Mouse (Mus musculus): ENCODE measurements around the gene Slc39a11. TPM values are rescaled to one million over a fixed set of nuclear protein-coding genes. Genes with fewer than 3 reads are reported as not detected.

Gene Slc39a11
- polyA plus RNA-seq, 1 experiment from 2014 or later = 11.9 TPM

GRCm38 (mm10) chr11:113355932-113356331 lies 293.9 kb downstream of the Slc39a11 start:
- no peak overlapping the region for H3K4me2 ChIP-seq (ENCODE audit: low read depth, low read length)
- no peaks in the 10 kb centered on the region for H3K9me3 ChIP-seq (replicated peaks; ENCODE audit: control insufficient read depth, low read length)
- H3K36me3 ChIP-seq (ENCODE audit: control insufficient read depth, insufficient read depth) = no peaks in the 10 kb centered on the region
- no peaks in the 10 kb centered on the region for H3K27me3 ChIP-seq (ENCODE audit: control insufficient read depth, insufficient read depth, low read length)
- no peak overlapping the region for H3K9ac ChIP-seq (ENCODE audit: low read length)
- ATAC-seq (replicated peaks; ENCODE audit: extremely low read depth, insufficient read depth, low FRiP score) = no peak
- whole genome bisulfite sequencing = 76% methylated on average over 5 of the region's 5 CpGs
- H3K4me1 ChIP-seq (ENCODE audit: control insufficient read depth, insufficient read depth, low read length) = no peaks in the 10 kb centered on the region
- no peak overlapping the region for H3K27ac ChIP-seq (ENCODE audit: low read length)
- no peak overlapping the region for H3K4me3 ChIP-seq (ENCODE audit: low read length)

- H3K9ac ChIP-seq (ENCODE audit: low read length) = no peak overlapping the region
- H3K4me3 ChIP-seq (ENCODE audit: low read length) = no peak overlapping the region
- no peaks in the 10 kb centered on the region for H3K4me1 ChIP-seq (ENCODE audit: control insufficient read depth, insufficient read depth, low read length)
- no peak; the same call in 1 of the 2 replicates for ATAC-seq (replicated peaks; ENCODE audit: extremely low read depth, insufficient read depth, low FRiP score)
- H3K27me3 ChIP-seq (ENCODE audit: control insufficient read depth, insufficient read depth, low read length) = no peaks in the 10 kb centered on the region
- 41% methylated on average over 11 of the region's 12 CpGs for WGBS
- no peak overlapping the region for H3K27ac ChIP-seq (ENCODE audit: low read length)
- peaks cover 13% of the 10 kb centered on the region for H3K9me3 ChIP-seq (replicated peaks; ENCODE audit: control insufficient read depth, low read length)
- no peak overlapping the region for H3K4me2 ChIP-seq (ENCODE audit: low read depth, low read length)
- 0 out of 2 replicates have a peak, but pooled peaks cover 5% of the 10 kb centered on the region for H3K36me3 ChIP-seq (ENCODE audit: control insufficient read depth, insufficient read depth)
Measured at GRCm38 (mm10) chr11:113352085-113352815, 297.6 kb downstream of the Slc39a11 start.

GRCm38 (mm10) chr11:113350583-113350982 lies 299.3 kb downstream of the Slc39a11 start:
- H3K36me3 ChIP-seq (ENCODE audit: control insufficient read depth, insufficient read depth) = 0 out of 2 replicates have a peak, but pooled peaks cover 5% of the 10 kb centered on the region
- no peaks in the 10 kb centered on the region for H3K4me1 ChIP-seq (ENCODE audit: control insufficient read depth, insufficient read depth, low read length)
- H3K9me3 ChIP-seq (replicated peaks; ENCODE audit: control insufficient read depth, low read length) = peaks cover 13% of the 10 kb centered on the region
- no peak overlapping the region for H3K4me2 ChIP-seq (ENCODE audit: low read depth, low read length)
- no peak for ATAC-seq (replicated peaks; ENCODE audit: extremely low read depth, insufficient read depth, low FRiP score)
- no peaks in the 10 kb centered on the region for H3K27me3 ChIP-seq (ENCODE audit: control insufficient read depth, insufficient read depth, low read length)
- no peak overlapping the region for H3K9ac ChIP-seq (ENCODE audit: low read length)
- 93% methylated on average over 4 of the region's 4 CpGs for WGBS
- H3K4me3 ChIP-seq (ENCODE audit: low read length) = no peak overlapping the region
- H3K27ac ChIP-seq (ENCODE audit: low read length) = no peak overlapping the region

GRCm38 (mm10) chr11:113346895-113347514 lies 302.9 kb downstream of the Slc39a11 start:
- Histone ChIP-seq H3K4me1 (ENCODE audit: control insufficient read depth, insufficient read depth, low read length) (no peaks in the 10 kb centered on the region), H3K4me3 (ENCODE audit: low read length) (no peak overlapping the region), H3K27me3 (ENCODE audit: control insufficient read depth, insufficient read depth, low read length) (no peaks in the 10 kb centered on the region), H3K36me3 (ENCODE audit: control insufficient read depth, insufficient read depth) (0 out of 2 replicates have a peak, but pooled peaks cover 5% of the 10 kb centered on the region), H3K27ac (ENCODE audit: low read length) (no peak overlapping the region), H3K9ac (ENCODE audit: low read length) (no peak overlapping the region), H3K9me3 (replicated peaks; ENCODE audit: control insufficient read depth, low read length) (peaks cover 13% of the 10 kb centered on the region), H3K4me2 (ENCODE audit: low read depth, low read length) (no peak overlapping the region)
- no peak for ATAC-seq (replicated peaks; ENCODE audit: extremely low read depth, insufficient read depth, low FRiP score)
- WGBS = 69% methylated on average over 9 of the region's 9 CpGs

GRCm38 (mm10) chr11:113339770-113340169 lies 310.1 kb downstream of the Slc39a11 start:
- 0 out of 2 replicates have a peak, but pooled peaks have one; percentile 23 for ATAC-seq (replicated peaks; ENCODE audit: extremely low read depth, insufficient read depth, low FRiP score)
- no peaks in the 10 kb centered on the region for H3K27me3 ChIP-seq (ENCODE audit: control insufficient read depth, insufficient read depth, low read length)
- H3K9ac ChIP-seq (ENCODE audit: low read length) = no peak overlapping the region
- 69% methylated on average over 8 of the region's 8 CpGs for WGBS
- no peak overlapping the region for H3K4me3 ChIP-seq (ENCODE audit: low read length)
- H3K9me3 ChIP-seq (replicated peaks; ENCODE audit: control insufficient read depth, low read length) = peaks cover 3% of the 10 kb centered on the region; the same call in 1 of the 2 replicates
- no peak overlapping the region for H3K4me2 ChIP-seq (ENCODE audit: low read depth, low read length)
- H3K4me1 ChIP-seq (ENCODE audit: control insufficient read depth, insufficient read depth, low read length) = no peaks in the 10 kb centered on the region
- no peaks in the 10 kb centered on the region for H3K36me3 ChIP-seq (ENCODE audit: control insufficient read depth, insufficient read depth)
- no peak overlapping the region for H3K27ac ChIP-seq (ENCODE audit: low read length)

GRCm38 (mm10) chr11:113338581-113338980 lies 311.3 kb downstream of the Slc39a11 start:
- H3K9ac ChIP-seq (ENCODE audit: low read length) = no peak overlapping the region
- no peaks in the 10 kb centered on the region; the same call in 1 of the 2 replicates for H3K4me1 ChIP-seq (ENCODE audit: control insufficient read depth, insufficient read depth, low read length)
- H3K27me3 ChIP-seq (ENCODE audit: control insufficient read depth, insufficient read depth, low read length) = no peaks in the 10 kb centered on the region
- ATAC-seq (replicated peaks; ENCODE audit: extremely low read depth, insufficient read depth, low FRiP score) = no peak
- WGBS = 57% methylated on average over 5 of the region's 5 CpGs
- H3K9me3 ChIP-seq (replicated peaks; ENCODE audit: control insufficient read depth, low read length) = peaks cover 3% of the 10 kb centered on the region; the same call in 1 of the 2 replicates
- no peak overlapping the region for H3K4me3 ChIP-seq (ENCODE audit: low read length)
- no peaks in the 10 kb centered on the region for H3K36me3 ChIP-seq (ENCODE audit: control insufficient read depth, insufficient read depth)
- H3K4me2 ChIP-seq (ENCODE audit: low read depth, low read length) = no peak overlapping the region
- H3K27ac ChIP-seq (ENCODE audit: low read length) = no peak overlapping the region

GRCm38 (mm10) chr11:113335706-113336105 lies 314.2 kb downstream of the Slc39a11 start:
- WGBS = 75% methylated on average over 5 of the region's 5 CpGs
- no peak for ATAC-seq (replicated peaks; ENCODE audit: extremely low read depth, insufficient read depth, low FRiP score)
- no peaks in the 10 kb centered on the region for H3K27me3 ChIP-seq (ENCODE audit: control insufficient read depth, insufficient read depth, low read length)

GRCm38 (mm10) chr11:113334444-113334881 lies 315.4 kb downstream of the Slc39a11 start:
- Histone ChIP-seq H3K9ac (ENCODE audit: low read length) (no peak overlapping the region), H3K9me3 (replicated peaks; ENCODE audit: control insufficient read depth, low read length) (no peaks in the 10 kb centered on the region), H3K27me3 (ENCODE audit: control insufficient read depth, insufficient read depth, low read length) (no peaks in the 10 kb centered on the region), H3K27ac (ENCODE audit: low read length) (no peak overlapping the region), H3K36me3 (ENCODE audit: control insufficient read depth, insufficient read depth) (no peaks in the 10 kb centered on the region), H3K4me3 (ENCODE audit: low read length) (no peak overlapping the region), H3K4me2 (ENCODE audit: low read depth, low read length) (no peak overlapping the region), H3K4me1 (ENCODE audit: control insufficient read depth, insufficient read depth, low read length) (no peaks in the 10 kb centered on the region; the same call in 1 of the 2 replicates)
- ATAC-seq (replicated peaks; ENCODE audit: extremely low read depth, insufficient read depth, low FRiP score) = no peak
- WGBS = 54% methylated on average over 5 of the region's 5 CpGs

More at GRCm38 (mm10) chr11:113335706-113336105, 314.2 kb downstream of the Slc39a11 start:
- no peak overlapping the region for H3K9ac ChIP-seq (ENCODE audit: low read length)
- no peak overlapping the region for H3K4me2 ChIP-seq (ENCODE audit: low read depth, low read length)
- no peaks in the 10 kb centered on the region for H3K36me3 ChIP-seq (ENCODE audit: control insufficient read depth, insufficient read depth)
- no peaks in the 10 kb centered on the region; the same call in 1 of the 2 replicates for H3K4me1 ChIP-seq (ENCODE audit: control insufficient read depth, insufficient read depth, low read length)
- no peaks in the 10 kb centered on the region for H3K9me3 ChIP-seq (replicated peaks; ENCODE audit: control insufficient read depth, low read length)
- no peak overlapping the region for H3K27ac ChIP-seq (ENCODE audit: low read length)
- no peak overlapping the region for H3K4me3 ChIP-seq (ENCODE audit: low read length)

GRCm38 (mm10) chr11:113333535-113333934 lies 316.3 kb downstream of the Slc39a11 start:
- ATAC-seq (replicated peaks; ENCODE audit: extremely low read depth, insufficient read depth, low FRiP score) = no peak
- no peak overlapping the region for H3K27ac ChIP-seq (ENCODE audit: low read length)
- no peaks in the 10 kb centered on the region for H3K9me3 ChIP-seq (replicated peaks; ENCODE audit: control insufficient read depth, low read length)
- H3K4me1 ChIP-seq (ENCODE audit: control insufficient read depth, insufficient read depth, low read length) = no peaks in the 10 kb centered on the region; the same call in 1 of the 2 replicates
- no peaks in the 10 kb centered on the region for H3K27me3 ChIP-seq (ENCODE audit: control insufficient read depth, insufficient read depth, low read length)
- H3K4me2 ChIP-seq (ENCODE audit: low read depth, low read length) = no peak overlapping the region
- H3K36me3 ChIP-seq (ENCODE audit: control insufficient read depth, insufficient read depth) = no peaks in the 10 kb centered on the region
- no peak overlapping the region for H3K9ac ChIP-seq (ENCODE audit: low read length)
- 75% methylated on average over 9 of the region's 9 CpGs for WGBS
- no peak overlapping the region for H3K4me3 ChIP-seq (ENCODE audit: low read length)

All from heart, embryonic 16.5 days (tissue).